In the genomic region with DNA sequence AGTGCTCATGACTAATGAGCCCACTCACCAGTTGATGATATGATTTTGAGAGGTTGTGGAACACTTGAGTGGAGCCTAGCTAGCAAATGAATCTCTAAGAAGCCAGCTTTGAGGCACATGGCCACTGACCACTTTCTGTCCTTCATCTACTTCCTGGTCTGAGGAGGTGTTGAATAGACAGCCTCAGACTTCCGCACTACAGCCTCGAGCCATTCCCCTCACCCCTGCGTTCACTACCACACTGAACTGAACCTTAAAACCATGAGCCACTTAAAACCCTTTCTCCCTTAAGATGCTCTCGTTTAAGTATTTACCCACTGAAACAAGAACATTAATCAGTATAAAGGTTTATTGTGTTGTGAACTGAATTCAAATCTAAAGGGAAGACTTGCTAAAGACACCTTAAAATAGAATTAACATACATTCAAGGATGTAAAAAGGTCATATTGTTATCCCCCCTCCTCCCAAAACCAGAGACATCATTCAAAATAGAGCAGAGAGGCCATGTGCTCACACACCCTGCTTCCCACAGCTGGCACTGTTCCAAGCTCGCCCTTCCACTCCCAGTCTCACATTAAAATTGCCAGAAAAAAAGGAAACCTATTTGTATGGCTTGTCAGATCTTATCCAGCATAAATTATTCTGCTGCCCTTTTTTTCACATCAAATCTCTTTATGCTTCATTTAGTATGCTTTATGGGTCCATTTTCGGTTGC, we compare ENCODE assay signal across 10 mouse cellular contexts.
DNase-seq lines count a peak whose midpoint lies in the region; ATAC-seq and TF ChIP-seq lines count a peak whose summit lies in the region.
"Had no signal": no experiment of that assay in that cellular context is flagged by ENCODE, and none has a peak within 500 bp of the region (broad histone marks: within the 10 kb centered on the region; RNA-seq: fewer than 3 reads in every experiment).

No protein-coding gene starts in this region.

- H3K4me3 ChIP-seq in kidney, postnatal 0 days (replicated peaks; ENCODE audit: low read depth, low read length): no peak overlapping the region
- no peak overlapping the region for H3K4me3 ChIP-seq in forebrain, embryonic 14.5 days (ENCODE audit: low read depth, low read length)
- H3K4me3 ChIP-seq in midbrain, embryonic 12.5 days: no peak overlapping the region
- H3K4me3 ChIP-seq in heart, embryonic 12.5 days: no peak overlapping the region
- H3K4me3 ChIP-seq: embryonic facial prominence, embryonic 12.5 days; lung, embryonic 15.5 days had no signal

- H3K36me3 ChIP-seq in kidney, postnatal 0 days (ENCODE audit: insufficient read depth, low read length): no peaks in the 10 kb centered on the region
- H3K36me3 ChIP-seq in forebrain, embryonic 14.5 days (ENCODE audit: control insufficient read depth, insufficient read depth, low read length): no peaks in the 10 kb centered on the region
- H3K36me3 ChIP-seq in midbrain, embryonic 12.5 days: no peaks in the 10 kb centered on the region
- no peaks in the 10 kb centered on the region for H3K36me3 ChIP-seq in heart, embryonic 12.5 days
- H3K36me3 ChIP-seq: embryonic facial prominence, embryonic 12.5 days; lung, embryonic 15.5 days had no signal

- ATAC-seq in kidney, postnatal 0 days (replicated peaks; ENCODE audit: low FRiP score, low read depth): no peak
- ATAC-seq in forebrain, embryonic 14.5 days: peak; percentile 90
- ATAC-seq in midbrain, embryonic 12.5 days (ENCODE audit: low FRiP score, low read depth): peak; percentile 79
- ATAC-seq in heart, embryonic 12.5 days (ENCODE audit: insufficient number of reproducible peaks, low FRiP score): no peak

- TF ChIP-seq CTCF in kidney, postnatal 0 days (IDR thresholded peaks at IDR 0.05; ENCODE audit: low read depth): no peak

- H3K4me1 ChIP-seq in kidney, postnatal 0 days (replicated peaks; ENCODE audit: insufficient read depth, low read length): no peaks in the 10 kb centered on the region
- peaks cover 5% of the 10 kb centered on the region; the same call in 1 of the 2 replicates for H3K4me1 ChIP-seq in forebrain, embryonic 14.5 days (ENCODE audit: control insufficient read depth, insufficient read depth, low read length)
- H3K4me1 ChIP-seq in midbrain, embryonic 12.5 days: 0 out of 2 replicates have a peak, but pooled peaks cover 8% of the 10 kb centered on the region
- no peaks in the 10 kb centered on the region for H3K4me1 ChIP-seq in heart, embryonic 12.5 days (replicated peaks)
- H3K4me1 ChIP-seq: embryonic facial prominence, embryonic 12.5 days; lung, embryonic 15.5 days had no signal

- no peaks in the 10 kb centered on the region for H3K27me3 ChIP-seq in kidney, postnatal 0 days (ENCODE audit: insufficient read depth, low read length)
- H3K27me3 ChIP-seq in forebrain, embryonic 14.5 days (replicated peaks; ENCODE audit: control insufficient read depth, insufficient read depth, low read length): no peaks in the 10 kb centered on the region
- no peaks in the 10 kb centered on the region for H3K27me3 ChIP-seq in midbrain, embryonic 12.5 days
- no peaks in the 10 kb centered on the region for H3K27me3 ChIP-seq in heart, embryonic 12.5 days (replicated peaks)
- H3K27me3 ChIP-seq: embryonic facial prominence, embryonic 12.5 days; lung, embryonic 15.5 days had no signal

- H3K9me3 ChIP-seq in kidney, postnatal 0 days (replicated peaks; ENCODE audit: low read length): no peaks in the 10 kb centered on the region
- H3K9me3 ChIP-seq in forebrain, embryonic 14.5 days (replicated peaks; ENCODE audit: control insufficient read depth, low read length): no peaks in the 10 kb centered on the region
- no peaks in the 10 kb centered on the region for H3K9me3 ChIP-seq in midbrain, embryonic 12.5 days
- H3K9me3 ChIP-seq in heart, embryonic 12.5 days (replicated peaks): no peaks in the 10 kb centered on the region
- H3K9me3 ChIP-seq: embryonic facial prominence, embryonic 12.5 days; lung, embryonic 15.5 days had no signal

- peak; percentile 6 for DNase-seq in adrenal gland, postnatal 10 days
- no peak for DNase-seq in adrenal gland, postnatal 4 days (ENCODE audit: low spot score in 2 of 2)
- peak; percentile 55 for DNase-seq in kidney, postnatal 0 days (ENCODE audit: low spot score)
- DNase-seq in kidney, adult 9 months: no peak
- peak; percentile 82 for DNase-seq in forebrain, embryonic 14.5 days (ENCODE audit: low spot score)
- DNase-seq in gastrocnemius, adult 18-20 months (ENCODE audit: low spot score): no peak

- H3K9ac ChIP-seq in kidney, postnatal 0 days (ENCODE audit: low read depth, low read length): no peak overlapping the region
- no peak overlapping the region for H3K9ac ChIP-seq in forebrain, embryonic 14.5 days (ENCODE audit: low read length)
- H3K9ac ChIP-seq in midbrain, embryonic 12.5 days (replicated peaks): no peak overlapping the region
- no peak overlapping the region for H3K9ac ChIP-seq in heart, embryonic 12.5 days
- H3K9ac ChIP-seq: embryonic facial prominence, embryonic 12.5 days; lung, embryonic 15.5 days had no signal

- H3K4me2 ChIP-seq in kidney, postnatal 0 days (ENCODE audit: low read length): no peak overlapping the region
- no peak overlapping the region for H3K4me2 ChIP-seq in forebrain, embryonic 14.5 days (ENCODE audit: low read length)
- no peak overlapping the region for H3K4me2 ChIP-seq in midbrain, embryonic 12.5 days (replicated peaks)
- H3K4me2 ChIP-seq in heart, embryonic 12.5 days: no peak overlapping the region
- H3K4me2 ChIP-seq: embryonic facial prominence, embryonic 12.5 days; lung, embryonic 15.5 days had no signal

- no peak overlapping the region for H3K27ac ChIP-seq in kidney, postnatal 0 days
- peak overlapping the region; percentile 63 for H3K27ac ChIP-seq in forebrain, embryonic 14.5 days (ENCODE audit: low read depth, low read length)
- H3K27ac ChIP-seq in midbrain, embryonic 12.5 days (replicated peaks): no peak overlapping the region
- no peak overlapping the region for H3K27ac ChIP-seq in heart, embryonic 12.5 days (ENCODE audit: poor library complexity, severe bottlenecking)
- H3K27ac ChIP-seq: embryonic facial prominence, embryonic 12.5 days; lung, embryonic 15.5 days had no signal

- WGBS in kidney, postnatal 0 days: 38% methylated on average over 6 of the region's 6 CpGs
- 19% methylated on average over 6 of the region's 6 CpGs for WGBS in forebrain, embryonic 14.5 days
- WGBS in midbrain, embryonic 12.5 days: 52% methylated on average over 6 of the region's 6 CpGs
- WGBS in heart, embryonic 12.5 days: 65% methylated on average over 6 of the region's 6 CpGs

Comparison
In these comparisons a context has a peak if more than half of its experiments do, and no peak if none do; other contexts are left out.
1. DNase-seq: peak in adrenal gland, postnatal 10 days (single experiment), kidney, postnatal 0 days (single experiment) and forebrain, embryonic 14.5 days (single experiment); none in adrenal gland, postnatal 4 days (0 of 2), kidney, adult 9 months (single experiment) and gastrocnemius, adult 18-20 months (single experiment).
2. ATAC-seq: peak in forebrain, embryonic 14.5 days (single experiment) and midbrain, embryonic 12.5 days (single experiment); none in kidney, postnatal 0 days (single experiment) and heart, embryonic 12.5 days (single experiment).